Mouse (Mus musculus) intestine, embryonic 15.5 days (tissue): ENCODE measurements around the gene Serpinb3d. TPM values are rescaled to one million over a fixed set of nuclear protein-coding genes. Genes with fewer than 3 reads are reported as not detected.
"Not testable (repeated sequence)": the region's sequence is repeated elsewhere in the genome, so short reads cannot be mapped to it uniquely, and the experiment has no call there.

Experiments
- ATAC-seq: fragments of 200-750 bp; cut with Nextera tagmentation; 2 replicates; pipeline ENCODE4 v1.8.0; 2017; ENCODE audit warnings: moderate TSS enrichment, moderate library complexity
- H3K27ac ChIP-seq: fragments of 300-500 bp; sonication (generic); 2 replicates; pipeline ENCODE4 v1.5.1; 2015; ENCODE audit warnings: mild to moderate bottlenecking, inconsistent platforms
- H3K27me3 ChIP-seq: fragments of 300-500 bp; sonication (generic); replicated peaks from 2 replicates; pipeline ENCODE4 v1.6.1; 2015; ENCODE audit warnings: inconsistent platforms
- H3K36me3 ChIP-seq: fragments of 300-500 bp; sonication (generic); 2 replicates; pipeline ENCODE4 v1.6.1; 2015; ENCODE audit warnings: inconsistent platforms
- H3K4me1 ChIP-seq: fragments of 300-500 bp; sonication (generic); replicated peaks from 2 replicates; pipeline ENCODE4 v1.6.1; 2015; ENCODE audit warnings: inconsistent platforms
- H3K4me2 ChIP-seq: fragments of 300-500 bp; sonication (generic); replicated peaks from 2 replicates; pipeline ENCODE4 v1.6.1; 2015; ENCODE audit warnings: mild to moderate bottlenecking, inconsistent platforms
- H3K4me3 ChIP-seq: fragments of 300-500 bp; sonication (generic); replicated peaks from 2 replicates; pipeline ENCODE4 v1.5.1; 2015; ENCODE audit warnings: inconsistent platforms
- H3K9ac ChIP-seq: fragments of 300-500 bp; sonication (generic); 2 replicates; pipeline ENCODE4 v1.6.1; 2015; ENCODE audit warnings: inconsistent platforms
- H3K9me3 ChIP-seq: fragments of 300-500 bp; sonication (generic); 2 replicates; pipeline ENCODE4 v1.6.1; 2016; ENCODE audit warnings: inconsistent platforms
- WGBS: fragments of 180-500 bp; shearing (Covaris S2); methylation state at CpG from one replicate; pipeline ENCODE4 v1.1.7; 2015; 5-methylcytosine and 5-hydroxymethylcytosine counted together
- polyA plus RNA-seq: library from polyadenylated mRNA; unstranded; fragments of >200 nt; fragmentation: Nextera tagmentation; extraction: Ambion mirVana; gene quantifications from 2 replicates; pipeline ENCODE4 v1.2.1, GENCODE M21; 2015

The Serpinb3d gene
- polyA plus RNA-seq, result not detected in 2 replicates

DNA sequence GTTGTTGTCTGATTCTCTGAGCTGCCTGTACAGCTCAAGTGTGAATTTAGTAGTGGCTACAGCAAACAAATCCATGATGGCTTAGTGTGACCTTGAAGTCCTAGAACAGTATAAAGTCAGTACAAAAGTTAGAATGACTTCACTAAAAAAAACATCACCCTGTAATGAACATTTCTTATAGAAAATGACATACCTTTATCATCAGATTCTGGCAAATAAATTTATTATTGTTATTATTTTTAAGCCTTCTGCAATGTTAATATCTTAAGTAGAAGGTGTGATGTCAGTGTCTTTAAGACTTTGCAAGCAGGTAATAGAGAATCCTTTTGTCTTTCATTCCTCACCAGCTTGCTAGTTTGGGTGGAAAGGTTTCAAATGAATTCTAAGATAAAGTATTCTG lies at the start of gene Serpinb3d:
Gene Serpinb3d, minus strand, starts transcription at position 101 of the 400 bp plus-strand sequence.
- Histone ChIP-seq H3K36me3 (no peaks in the 10 kb centered on the region), H3K9me3 (no peaks in the 10 kb centered on the region), H3K9ac (no peak within 1 kb of the TSS), H3K4me3 (no peak within 1 kb of the TSS), H3K27me3 (no peaks in the 10 kb centered on the region), H3K4me1 (no peaks in the 10 kb centered on the region), H3K4me2 (no peak within 1 kb of the TSS), H3K27ac (no peak within 1 kb of the TSS)
- no peak for ATAC-seq

DNA sequence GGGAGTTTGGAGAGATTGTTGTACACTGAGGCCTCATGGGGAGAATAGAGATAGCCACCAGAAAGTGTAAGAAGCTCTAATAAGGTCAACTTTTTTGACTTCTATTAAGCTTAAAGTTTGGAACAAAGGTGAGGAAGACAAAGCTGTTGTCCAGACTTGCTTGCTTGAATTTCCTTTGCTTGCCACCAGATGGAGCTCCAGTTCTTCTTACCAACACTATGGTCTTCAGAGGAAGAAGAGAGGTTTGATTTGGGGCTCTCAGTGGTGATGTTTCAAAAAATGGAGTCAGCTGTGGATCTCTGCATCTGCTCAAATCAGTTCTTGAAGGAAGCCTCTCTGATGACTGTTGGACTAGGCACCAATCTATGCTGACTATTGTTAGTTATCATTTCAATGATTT lies 44.1 kb upstream of the Serpinb3d start:
- H3K4me3 ChIP-seq, H3K4me2 ChIP-seq, ATAC-seq, H3K9ac ChIP-seq, H3K27me3 ChIP-seq, H3K27ac ChIP-seq, H3K36me3 ChIP-seq, H3K9me3 ChIP-seq, H3K4me1 ChIP-seq: not testable (repeated sequence)

DNA sequence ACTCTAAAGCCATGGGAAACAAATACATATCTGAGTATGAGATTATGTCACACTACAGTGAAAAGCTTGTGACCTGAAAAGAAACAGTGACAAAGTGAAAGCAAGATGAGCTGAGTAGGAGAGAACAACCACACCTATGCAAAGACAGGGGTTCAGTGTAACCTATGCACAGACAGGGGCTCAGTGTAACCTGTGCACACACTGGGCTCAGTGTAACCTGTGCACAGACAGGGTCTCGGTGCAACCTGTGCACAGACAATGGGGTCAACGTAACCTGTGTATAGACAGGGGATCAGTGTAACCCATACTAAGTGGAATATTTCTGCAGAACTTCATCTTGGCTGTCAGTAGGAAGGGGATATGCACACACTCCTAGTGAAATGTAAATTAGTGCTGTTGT lies 15.1 kb upstream of the Serpinb3d start:
- no peaks in the 10 kb centered on the region for H3K36me3 ChIP-seq
- ATAC-seq, result no peak
- no peak overlapping the region for H3K9ac ChIP-seq
- no peaks in the 10 kb centered on the region for H3K27me3 ChIP-seq
- H3K4me2 ChIP-seq, result no peak overlapping the region
- H3K9me3 ChIP-seq, result no peaks in the 10 kb centered on the region
- H3K4me1 ChIP-seq, result no peaks in the 10 kb centered on the region
- WGBS, result 84% methylated on average over 2 of the region's 2 CpGs
- no peak overlapping the region for H3K4me3 ChIP-seq
- H3K27ac ChIP-seq, result no peak overlapping the region

DNA sequence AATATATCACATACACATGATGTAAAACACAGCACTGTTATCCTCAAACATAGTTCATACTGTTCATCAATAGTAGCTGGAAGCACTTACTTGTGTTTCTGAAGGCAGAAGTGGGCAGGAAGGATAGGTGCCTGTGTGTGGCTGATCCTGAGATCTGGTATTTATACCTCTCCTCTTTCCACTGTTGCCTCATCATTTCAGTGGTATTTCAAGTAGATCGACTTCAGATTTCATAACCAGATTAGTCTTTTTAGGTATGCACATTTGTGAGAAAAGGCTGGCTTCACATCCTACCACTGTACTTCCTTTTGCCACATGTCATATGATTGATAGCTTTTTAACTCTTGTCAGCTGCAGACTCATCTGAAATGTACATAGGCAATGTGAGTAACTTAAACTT lies 31.1 kb downstream of the Serpinb3d start, which contains the start of gene Serpinb3a:
Gene Serpinb3a, minus strand, starts transcription at position 101 of the 400 bp plus-strand sequence.
- Histone ChIP-seq H3K27me3 (no peaks in the 10 kb centered on the region), H3K9ac (no peak within 1 kb of the TSS), H3K4me3 (no peak within 1 kb of the TSS), H3K4me2 (no peak within 1 kb of the TSS), H3K9me3 (no peaks in the 10 kb centered on the region), H3K4me1 (no peaks in the 10 kb centered on the region), H3K27ac (no peak within 1 kb of the TSS), H3K36me3 (no peaks in the 10 kb centered on the region)
- WGBS, result 77% methylated on average over 1 of the region's 1 CpGs
- no peak for ATAC-seq

DNA sequence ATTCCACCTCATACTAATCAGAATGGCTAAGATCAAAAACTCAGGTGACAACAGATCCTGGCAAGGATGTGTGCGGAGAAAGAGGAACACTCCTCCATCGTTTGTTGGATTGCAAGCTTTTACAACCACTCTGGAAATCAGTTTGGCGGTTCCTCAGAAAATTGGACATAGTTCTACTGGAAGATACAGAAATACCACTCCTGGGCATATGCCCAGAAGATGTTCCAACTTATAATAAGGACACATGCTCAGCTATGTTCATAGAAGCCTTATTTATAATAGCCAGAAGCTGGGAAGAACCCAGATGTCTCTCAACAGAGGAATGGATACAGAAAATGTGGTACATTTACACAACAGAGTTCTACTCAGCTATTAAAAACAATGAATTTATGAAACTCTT lies 49.1 kb downstream of the Serpinb3d start:
- ATAC-seq, H3K4me2 ChIP-seq: not testable (repeated sequence)
- 78% methylated on average over 3 of the region's 3 CpGs for WGBS

More for the DNA sequence above, 49.1 kb downstream of the Serpinb3d start:
- not testable (repeated sequence) for H3K9ac ChIP-seq, H3K9me3 ChIP-seq, H3K4me3 ChIP-seq, H3K27ac ChIP-seq, H3K27me3 ChIP-seq, H3K4me1 ChIP-seq, H3K36me3 ChIP-seq

Other genes with a start within 250 kb of the Serpinb3d start
- 0.09 and 0.14 TPM in 2 replicates for gene Serpinb5, start 222.3 kb downstream of the Serpinb3d start, polyA plus RNA-seq
- gene Serpinb12, start 149.1 kb downstream of the Serpinb3d start, polyA plus RNA-seq, result 0.08 TPM in 1 of 2 replicates, not detected in the other
- not detected in 2 replicates for gene Serpinb13, start 102.5 kb downstream of the Serpinb3d start, polyA plus RNA-seq
- not detected in 2 replicates for gene Serpinb3a, start 31.2 kb downstream of the Serpinb3d start, polyA plus RNA-seq
- gene Serpinb3b, start 194.9 kb upstream of the Serpinb3d start, polyA plus RNA-seq, result not detected in 2 replicates
- not detected in 2 replicates for gene Serpinb3c, start 194.9 kb upstream of the Serpinb3d start, polyA plus RNA-seq